Mouse (Mus musculus) c-Kit-positive CD71-positive TER-119-positive erythroid progenitor cells, embryonic 14.5 days (primary cell): ENCODE measurements around the gene Focad.
"Not testable (repeated sequence)": the region's sequence is repeated elsewhere in the genome, so short reads cannot be mapped to it uniquely, and the experiment has no call there.

ENCODE experiments used
- DNase-seq: peaks from one replicate; pipeline ENCODE4 v3.0.0-alpha.2; 2013; ENCODE audit warnings: low spot score

The Focad gene

DNA sequence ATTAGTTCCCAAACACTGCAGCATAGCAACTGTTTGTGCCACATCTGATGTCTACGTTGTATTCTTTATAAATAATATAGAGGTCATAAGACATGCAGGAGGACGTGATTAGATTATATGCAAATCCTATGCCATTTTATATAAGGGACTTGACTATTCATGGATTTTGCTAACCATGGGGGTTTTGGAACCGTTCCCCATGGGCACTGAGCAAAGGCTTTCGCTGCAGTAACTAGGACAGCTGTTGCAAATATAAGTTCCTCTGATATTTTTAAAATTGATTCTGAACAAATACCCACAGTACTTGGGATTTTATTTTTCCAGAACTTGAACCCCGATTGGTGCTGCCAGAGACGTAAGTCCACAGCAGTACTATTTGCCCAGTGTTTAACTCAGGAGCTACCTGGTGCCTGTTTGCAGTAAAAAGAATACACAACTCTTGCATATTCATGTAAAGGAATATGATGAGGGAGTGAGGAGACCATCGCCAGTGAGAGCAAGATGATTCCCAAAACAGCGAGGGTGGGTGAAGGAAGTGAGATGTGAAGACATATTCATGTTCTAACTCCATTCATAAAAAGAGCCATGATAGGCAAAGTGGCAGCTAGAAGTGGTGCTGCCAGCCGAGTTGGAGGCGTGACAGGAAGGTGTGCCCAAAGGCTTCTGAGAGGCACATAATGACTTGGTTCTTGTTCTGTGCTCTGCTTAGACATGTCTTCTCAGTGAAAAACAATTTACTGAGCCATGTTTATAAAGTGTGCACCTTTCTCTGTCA is 214.1 kb downstream of the Focad start:
- DNase-seq: no peak

DNA sequence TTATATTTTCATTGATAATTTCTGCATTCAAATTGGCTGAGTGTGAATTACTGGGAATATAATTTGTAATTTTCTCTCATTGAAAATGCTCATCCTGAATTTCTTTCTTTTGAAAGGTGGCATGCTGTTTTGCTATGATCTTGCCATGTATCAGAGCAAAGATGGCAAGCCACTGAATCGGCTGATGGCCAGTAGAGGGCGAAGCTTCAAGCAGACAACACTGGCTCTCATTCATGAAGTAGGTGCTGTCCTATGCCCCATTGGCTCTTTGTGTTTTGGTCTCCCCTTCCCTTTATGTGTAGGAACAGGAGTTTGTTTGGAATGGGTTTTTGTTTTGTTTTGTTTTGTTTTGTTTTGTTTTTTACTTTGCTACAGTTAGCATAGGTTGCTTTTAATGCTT is 215.2 kb downstream of the Focad start:
- peak; percentile 21 for DNase-seq

DNA sequence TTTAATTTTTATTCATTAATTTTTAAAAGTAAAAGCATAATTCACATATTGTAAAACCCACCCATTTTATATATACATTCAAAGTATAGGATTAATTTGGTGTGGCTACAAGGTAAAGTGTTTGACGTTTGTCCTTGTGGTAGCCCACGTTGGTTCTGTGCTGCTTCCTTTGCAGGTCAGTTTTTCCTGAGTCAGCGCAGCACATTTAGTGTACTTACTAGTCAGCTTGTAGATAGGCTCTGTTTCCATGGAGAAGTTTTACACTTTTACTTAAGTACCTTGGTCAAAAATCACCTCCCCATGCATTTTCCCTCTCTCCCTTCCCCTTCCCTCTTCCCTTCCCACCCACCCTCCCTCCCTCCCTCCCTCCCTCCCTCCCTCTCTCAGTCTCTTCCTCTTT is 220.5 kb downstream of the Focad start:
- no peak for DNase-seq

DNA sequence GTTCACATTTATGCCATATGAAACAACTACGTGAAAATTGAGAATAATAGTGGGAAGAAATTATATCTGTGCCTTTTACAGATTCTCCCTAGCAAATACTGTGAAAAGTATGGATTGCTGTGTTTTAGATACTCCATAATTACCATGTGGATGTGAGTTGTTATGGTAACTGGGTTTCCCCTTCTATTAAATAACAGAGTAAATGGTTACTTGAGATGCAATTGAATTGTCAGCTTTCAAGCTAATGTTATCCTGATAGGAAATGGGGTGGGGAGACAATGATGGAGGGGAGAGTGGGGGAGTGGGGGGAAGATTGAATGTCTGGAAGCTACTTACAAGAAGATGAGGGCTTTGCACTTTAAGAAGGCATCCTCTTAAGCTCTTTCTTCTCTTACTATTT is 225.6 kb downstream of the Focad start:
- DNase-seq: no peak

DNA sequence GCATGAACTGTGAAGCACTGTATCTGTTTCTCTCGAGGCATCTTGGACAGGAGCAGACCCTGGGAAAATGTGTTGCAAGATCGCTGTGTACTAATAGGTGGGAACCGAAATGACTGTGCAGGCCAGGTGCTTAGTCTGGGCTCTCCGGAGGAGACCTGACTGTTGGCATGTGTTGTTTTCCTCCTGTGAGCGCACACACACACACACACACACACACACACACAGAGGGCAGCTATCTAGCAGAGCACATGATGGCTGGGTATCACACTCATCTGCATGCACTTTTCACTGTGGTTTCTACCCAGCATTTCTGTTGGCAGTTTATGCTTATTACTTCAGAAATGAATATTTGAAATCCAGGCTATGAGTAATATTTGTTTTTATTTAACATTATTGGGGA is 231.0 kb downstream of the Focad start:
- DNase-seq: no peak

DNA sequence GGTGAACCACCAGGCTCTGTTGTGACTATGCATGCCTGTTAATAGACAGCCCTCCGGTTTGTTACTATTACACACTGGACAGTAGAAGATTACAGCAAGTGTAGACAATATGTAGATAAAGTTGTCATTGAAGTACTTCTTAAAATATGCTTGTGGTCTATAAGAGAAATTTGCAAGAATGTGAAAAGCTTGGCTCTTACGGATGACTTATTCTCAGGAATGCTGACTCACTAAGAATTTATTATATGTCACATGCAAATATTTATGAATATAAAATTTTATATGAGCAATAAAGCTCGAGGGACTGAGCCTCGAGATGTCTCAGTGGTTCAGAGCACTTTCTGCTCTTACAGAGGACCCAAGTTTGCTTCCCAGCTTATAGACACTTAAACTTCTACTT is 240.1 kb downstream of the Focad start:
- no peak for DNase-seq

DNA sequence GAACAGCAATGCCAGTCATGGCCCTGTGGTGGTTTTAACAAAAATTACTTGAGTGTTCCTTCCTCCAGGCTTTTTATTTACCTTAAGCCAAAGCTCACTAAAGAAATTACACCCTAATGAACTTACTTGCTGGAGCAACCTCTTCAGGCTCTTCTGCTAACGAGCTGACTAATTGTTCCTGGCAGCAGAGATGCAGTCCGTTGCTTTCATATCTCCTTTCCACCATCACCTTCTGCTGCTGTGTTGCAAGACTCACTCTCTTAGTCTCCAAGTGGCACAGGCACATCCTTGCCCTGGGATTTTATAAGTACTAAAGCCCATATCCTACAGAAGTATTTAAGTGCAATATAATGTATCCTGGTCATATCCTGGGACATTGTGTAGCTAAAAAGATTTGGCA is 242.3 kb downstream of the Focad start:
- DNase-seq: no peak

DNA sequence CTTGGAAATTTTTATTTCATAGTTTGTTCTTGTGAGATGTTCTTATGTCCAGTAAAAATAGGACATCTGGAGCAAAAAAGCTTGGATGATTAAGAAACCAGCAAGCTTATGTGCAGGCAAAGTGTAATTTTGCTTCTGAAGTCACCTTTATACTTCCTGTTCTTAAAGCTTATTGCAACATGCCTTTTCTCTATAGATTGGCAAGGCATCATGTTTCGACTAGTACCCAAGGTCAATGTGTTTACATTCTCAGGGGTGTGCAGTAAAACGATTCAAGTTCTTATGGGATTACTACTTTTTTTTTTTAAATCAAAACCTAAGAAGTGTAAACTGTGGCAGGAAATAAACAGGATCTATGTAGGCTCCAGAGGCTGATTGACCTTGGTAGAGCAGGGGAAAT is 242.9 kb downstream of the Focad start:
- DNase-seq: no peak

DNA sequence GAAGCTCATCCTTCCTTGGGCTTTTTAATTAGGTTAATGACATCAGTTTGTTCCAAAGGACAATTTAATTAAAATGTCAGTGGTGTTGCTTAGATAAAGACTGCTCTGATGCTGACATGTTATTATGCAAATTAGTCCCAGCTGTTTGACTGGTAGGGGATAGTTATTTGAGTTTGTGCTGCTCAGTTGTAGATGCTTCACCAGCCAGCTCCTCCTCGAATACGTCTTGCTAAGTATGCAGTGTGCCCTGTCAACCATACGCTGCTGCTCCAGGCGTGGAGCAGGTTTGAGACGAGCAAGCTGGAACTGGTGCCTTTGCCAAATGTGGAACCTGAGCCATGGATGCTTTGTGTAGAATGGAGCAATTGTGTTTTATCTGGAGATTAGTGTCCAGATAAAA is 243.7 kb downstream of the Focad start:
- DNase-seq: no peak

DNA sequence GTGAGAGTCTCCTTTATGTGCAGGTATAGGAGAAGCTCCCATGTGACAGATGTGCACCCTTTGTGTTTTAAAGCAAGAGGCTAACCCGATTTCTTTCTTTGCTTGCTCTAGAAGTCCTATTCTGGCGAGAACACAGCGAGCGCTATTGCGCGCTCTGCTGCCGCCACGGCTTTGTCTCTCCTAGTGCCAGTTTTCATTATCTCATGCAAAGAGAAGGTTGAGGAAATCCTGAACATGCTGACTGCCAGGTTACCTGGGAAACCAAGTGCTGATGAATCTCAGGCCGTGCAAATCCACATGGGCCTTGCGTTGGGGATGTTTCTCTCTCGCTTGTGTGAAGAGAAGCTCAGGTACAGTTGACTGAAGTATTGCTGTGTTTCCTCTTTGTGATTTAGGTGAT is 250.0 kb downstream of the Focad start:
- no peak for DNase-seq

DNA sequence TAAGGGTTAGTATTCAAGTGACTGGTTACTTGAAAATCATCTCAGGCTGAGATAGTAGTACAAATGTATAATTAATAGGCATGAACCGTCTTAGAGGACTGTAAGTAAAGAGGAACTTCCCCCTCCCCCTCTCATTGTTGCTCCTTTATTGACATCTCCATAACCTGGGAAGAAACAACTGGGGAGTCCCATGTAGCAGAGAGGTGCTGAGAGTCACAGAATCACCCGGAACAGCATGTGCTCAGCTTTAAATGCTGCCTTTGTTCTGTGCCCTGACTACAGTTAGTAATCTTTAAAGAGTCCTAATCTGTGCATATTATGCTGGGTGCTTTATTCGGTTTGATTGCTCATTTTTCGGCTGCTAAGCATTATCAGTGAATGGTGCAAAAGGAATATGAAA is 250.6 kb downstream of the Focad start:
- DNase-seq: no peak

DNA sequence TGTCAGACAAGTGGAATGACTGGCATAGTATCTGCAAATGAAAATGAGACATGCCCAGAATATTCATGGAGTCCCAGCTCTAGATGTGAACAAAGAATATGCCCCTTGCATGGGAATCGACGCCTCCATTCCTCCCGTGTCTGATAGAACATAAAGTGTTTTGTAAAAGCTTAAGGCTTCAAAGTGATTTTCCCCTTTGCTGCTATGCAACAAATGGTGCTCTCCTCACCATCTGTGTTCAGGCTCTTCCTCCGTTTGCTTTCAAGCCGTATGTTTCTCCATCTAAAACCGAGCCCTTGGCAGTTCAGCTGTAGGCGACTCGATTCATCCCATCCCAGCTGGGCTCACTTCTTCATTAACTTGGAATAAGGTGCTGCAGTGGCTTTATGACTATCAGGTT is 251.5 kb downstream of the Focad start:
- DNase-seq: no peak

DNA sequence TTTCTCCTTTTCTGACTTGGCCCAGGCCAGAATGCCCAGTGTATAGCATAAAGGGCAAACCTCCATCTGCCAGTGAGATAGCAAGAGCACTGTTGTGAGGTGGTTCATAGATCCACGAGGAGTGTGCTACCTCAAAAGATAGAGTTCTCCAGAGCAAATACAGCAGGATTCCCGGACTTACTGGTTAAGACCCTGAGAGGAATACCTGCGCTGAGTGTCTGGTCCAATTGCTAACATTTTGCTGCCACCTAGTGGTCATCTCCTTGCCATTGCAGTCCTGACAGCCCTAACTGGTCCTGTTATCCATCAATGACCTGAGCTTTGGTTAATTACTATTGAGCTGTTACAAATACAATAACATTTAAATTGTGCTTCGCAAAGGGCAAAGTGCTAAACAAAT is 256.5 kb downstream of the Focad start:
- DNase-seq: peak; percentile 69

DNA sequence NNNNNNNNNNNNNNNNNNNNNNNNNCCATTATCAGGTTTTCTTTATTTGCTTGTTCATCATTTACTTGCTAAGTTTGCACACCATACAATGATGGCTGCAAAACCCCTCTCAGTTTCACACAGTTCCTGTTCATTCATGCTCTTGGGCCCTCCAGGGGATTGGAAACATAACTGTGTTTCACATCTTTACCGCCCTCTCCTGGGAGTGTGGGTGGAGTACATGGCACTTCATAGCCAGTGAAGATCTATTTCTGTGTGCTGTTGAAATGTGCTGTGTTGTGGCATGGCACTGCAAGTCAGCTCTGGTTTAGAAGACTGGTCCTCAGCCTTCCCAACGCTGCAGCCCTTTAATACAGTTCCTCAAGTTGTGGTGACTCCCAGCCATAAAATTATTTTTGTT is 262.2 kb downstream of the Focad start:
- DNase-seq: no peak

DNA sequence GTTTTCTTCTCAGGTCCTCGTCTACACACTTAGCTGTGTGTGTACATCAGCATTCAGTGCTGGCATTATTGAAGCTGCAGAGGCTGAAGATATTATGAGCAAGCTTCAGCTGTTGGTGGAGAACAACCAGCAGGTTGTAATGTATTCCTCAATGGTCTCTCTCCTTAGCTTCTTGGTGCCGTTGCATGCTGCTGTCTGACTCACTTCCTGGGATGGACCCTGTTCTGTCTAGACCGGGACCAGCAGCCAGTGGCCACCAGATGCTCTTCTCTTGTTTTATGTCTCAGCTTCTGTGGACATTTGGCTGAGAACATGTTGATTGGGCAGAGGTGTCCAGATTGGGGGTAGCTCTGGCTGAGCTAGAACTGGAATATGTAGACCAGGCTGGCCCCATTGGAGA is 263.0 kb downstream of the Focad start:
- no peak for DNase-seq

DNA sequence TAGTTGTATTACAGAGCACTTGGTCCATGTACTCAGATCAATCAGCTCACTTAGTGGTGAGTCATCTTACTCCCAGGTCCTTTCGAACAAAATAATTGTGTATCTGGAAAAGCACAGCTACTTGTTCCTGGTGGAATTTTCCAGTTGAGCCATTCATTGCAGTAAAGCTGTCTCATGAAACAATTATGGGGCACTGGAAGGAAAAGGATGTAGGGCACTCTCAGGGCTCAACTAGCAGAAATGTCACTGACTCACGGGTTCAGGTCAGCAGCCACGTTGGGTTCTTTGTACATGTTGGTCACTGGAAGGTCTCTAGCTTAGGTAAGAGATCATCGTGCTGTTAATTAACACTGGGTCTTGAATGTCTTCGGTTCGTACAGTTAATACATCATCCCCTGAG is 275.5 kb downstream of the Focad start:
- DNase-seq: no peak

DNA sequence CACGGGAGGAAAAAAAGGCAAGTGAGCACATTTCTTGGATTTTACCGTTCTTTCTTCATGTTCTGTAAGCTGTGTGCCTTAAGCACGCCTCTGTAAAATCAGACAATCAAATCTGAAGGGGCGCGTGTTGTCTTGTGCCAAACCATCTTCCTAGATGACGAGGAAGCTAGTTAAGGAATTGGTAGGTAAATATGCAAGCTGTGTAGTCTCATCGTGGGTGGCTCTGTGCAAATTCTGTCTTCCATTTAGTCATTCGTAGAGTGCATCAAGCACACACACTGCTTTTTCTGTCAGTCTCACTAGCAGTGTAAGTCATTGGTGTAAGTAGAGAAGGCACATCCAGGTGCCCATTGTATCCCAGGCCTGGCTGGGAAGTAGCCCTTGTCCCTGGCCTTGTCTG is 276.4 kb downstream of the Focad start:
- DNase-seq: no peak

DNA sequence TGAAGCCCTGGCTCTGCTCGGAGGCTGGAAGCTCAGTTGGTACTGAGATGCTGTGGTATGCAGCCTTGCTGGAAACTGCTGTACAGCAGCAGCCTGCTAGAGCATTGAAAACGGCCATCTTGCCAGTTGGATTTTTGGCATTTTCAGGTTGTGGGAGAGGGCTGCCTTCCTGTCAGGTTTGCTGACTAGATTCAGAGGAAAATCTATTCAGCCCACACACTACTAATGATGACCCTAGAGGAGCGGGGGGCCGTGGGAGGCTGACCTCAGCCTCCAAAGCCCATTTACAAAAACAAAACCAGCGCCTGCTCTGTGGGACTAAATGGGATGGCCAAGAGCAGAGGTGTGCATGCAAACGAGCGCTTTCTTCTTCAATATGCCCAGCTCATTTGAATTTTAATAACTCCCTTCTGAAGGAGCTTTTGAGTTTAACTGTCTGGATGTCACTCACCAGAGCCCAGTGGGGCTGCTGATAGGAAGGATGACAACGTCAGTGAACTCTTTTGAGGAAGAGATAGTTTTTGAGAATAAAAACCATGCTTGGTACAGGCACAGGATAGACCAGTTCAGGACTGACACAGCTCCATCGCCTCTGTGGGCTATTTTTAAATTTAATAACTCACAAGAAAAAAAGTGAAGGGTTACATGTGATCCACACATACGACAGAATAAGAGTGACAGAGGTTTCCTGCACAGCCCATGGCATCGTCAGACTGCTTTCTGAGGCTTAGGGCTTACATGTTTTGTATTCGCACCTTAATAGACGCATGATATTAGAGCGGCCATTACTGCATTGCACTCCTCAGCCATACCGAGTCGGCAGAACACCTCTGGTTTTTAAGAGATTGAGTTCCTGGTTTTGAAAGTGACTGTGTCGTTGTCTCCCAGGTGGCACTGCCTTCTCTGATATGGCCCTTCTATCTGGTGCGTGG is 278.1 kb downstream of the Focad start:
- DNase-seq: no peak

DNA sequence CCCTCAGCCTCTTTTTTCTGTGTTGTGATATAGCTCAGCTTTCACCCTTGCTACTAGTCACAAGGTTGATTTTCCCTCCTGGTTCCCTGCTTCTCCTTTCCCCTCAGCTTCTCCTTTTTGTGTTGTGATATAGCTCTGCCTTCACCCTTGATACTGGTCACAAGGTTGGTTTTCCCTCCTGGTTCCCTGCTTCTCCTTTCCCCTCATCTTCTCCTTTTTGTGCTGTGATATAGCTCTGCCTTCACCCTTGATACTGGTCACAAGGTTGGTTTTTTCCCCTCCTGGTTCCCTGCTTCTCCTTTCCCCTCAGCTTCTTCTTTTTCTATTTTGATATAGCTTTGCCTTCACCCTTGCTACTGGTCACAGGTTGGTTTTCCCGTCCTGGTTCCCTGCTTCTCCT is 295.6 kb downstream of the Focad start:
- no peak for DNase-seq

DNA sequence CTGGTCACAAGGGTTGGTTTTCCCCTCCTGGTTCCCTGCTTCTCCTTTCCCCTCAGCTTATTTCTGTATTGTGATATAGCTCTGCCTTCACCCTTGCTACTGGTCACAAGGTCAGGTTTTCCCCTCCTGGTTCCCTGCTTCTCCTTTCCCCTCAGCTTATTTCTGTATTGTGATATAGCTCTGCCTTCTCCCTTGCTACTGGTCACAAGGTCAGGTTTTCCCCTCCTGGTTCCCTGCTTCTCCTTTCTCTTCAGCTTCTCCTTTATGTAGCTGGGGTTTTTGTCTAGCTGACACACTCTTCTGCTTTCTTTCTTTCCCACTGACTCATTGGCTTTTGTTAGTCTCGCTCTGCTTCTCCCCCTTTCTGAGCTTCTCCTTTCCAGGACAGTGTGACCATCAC is 296.2 kb downstream of the Focad start:
- not testable (repeated sequence) for DNase-seq

DNA sequence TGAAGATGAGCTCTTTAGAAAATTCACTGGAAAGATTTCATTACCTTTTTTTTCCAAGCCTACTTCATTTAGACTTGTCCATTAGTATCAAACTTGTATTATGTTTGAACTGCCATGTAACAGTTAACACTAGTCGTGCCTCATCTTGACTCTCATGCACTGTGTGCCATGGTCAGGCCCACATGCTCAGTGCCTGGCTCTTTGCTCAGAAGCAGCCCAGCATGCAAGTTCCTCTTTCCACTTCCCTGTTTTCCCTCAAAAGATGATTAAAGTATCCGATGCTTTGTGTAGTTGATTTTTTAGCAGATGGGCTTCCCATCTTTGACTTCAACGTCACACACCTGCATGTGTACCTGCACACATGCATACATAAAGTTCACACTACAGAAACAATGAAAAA is 301.3 kb downstream of the Focad start:
- no peak for DNase-seq

DNA sequence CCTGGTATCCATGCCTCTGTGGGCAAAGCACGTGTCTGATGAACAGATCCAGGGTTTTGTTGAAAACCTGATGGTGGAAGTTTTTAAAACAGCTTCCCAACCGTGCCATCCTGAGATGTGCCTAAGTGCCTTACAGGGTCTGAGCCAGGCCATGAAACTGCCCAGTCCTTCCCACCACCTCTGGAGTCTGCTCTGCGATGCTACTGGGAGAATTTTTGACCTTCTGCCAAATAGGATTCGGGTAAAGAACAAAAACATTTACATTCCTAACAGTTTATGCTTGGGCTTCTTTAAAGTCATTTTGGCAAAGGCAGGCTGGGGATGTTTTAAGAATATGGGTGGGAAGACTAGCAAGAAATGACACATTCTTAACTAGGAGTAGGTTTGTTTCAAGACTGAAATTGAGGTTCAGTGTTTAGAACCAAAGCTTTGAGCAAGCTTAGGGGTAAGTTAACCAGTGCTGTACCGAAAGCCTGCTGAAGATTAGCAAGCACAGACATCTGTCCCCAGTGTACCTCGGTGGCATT is 302.6 kb downstream of the Focad start:
- no peak for DNase-seq

DNA sequence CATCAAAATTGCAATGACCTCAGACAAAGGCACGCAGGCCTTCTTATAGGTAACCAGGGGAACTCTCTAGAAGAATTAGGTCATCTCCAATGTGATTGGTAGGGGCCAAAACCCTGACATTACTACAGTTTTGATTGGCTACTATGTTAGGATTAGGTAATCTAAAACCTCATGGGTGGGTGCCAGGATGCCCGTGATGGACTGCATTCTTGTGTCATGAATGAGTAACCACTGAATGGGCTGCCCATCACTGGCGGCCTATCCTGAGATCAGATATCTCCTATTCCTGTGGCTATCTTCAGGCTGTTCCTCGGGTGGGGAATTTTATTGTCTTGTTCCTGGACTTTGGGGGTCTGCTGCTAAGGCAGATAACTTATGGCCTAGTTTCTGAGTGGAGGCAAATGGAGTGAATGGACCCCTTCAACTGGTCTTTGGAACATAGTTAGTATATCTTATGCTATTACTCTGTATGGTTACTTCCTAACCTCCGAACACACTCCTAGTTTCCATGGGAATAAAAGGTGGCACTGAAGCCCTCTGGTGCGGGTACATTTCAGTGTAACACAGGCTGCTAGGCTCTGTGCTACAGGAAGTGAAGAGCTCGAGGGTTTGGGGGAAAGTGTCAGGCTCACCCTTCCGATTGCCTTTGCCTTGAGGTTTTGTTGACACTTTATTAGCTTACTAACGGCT is 306.0 kb downstream of the Focad start:
- no peak for DNase-seq
